Mouse (Mus musculus): ENCODE results near the gene Megf9. TPM values are rescaled to one million over a fixed set of nuclear protein-coding genes. Genes with fewer than 3 reads are reported as not detected.

Megf9 gene
- polyA plus RNA-seq, 1 experiment, result 76.4 TPM

- 83% methylated on average over 11 of the region's 11 CpGs for WGBS
- Histone ChIP-seq H3K4me1 (ENCODE audit: control insufficient read depth, insufficient read depth, low read length) (peaks cover 5% of the 10 kb centered on the region; the same call in 1 of the 2 replicates), H3K4me3 (ENCODE audit: insufficient read depth, low read depth, low read length) (no peak overlapping the region), H3K27ac (ENCODE audit: insufficient read depth, low read depth, low read length) (no peak overlapping the region)
- TF ChIP-seq CTCF (IDR thresholded peaks at IDR 0.05; ENCODE audit: insufficient read depth, low read depth, low read length) (no peak), POLR2A (IDR thresholded peaks at IDR 0.05; ENCODE audit: insufficient read depth, low read depth, low read length) (no peak)
These were observed 142.9 kb downstream of the Megf9 start for GRCm38 (mm10) chr4:70391760-70392372.

- no peak overlapping the region for H3K27ac ChIP-seq (ENCODE audit: insufficient read depth, low read depth, low read length)
- H3K4me3 ChIP-seq (ENCODE audit: insufficient read depth, low read depth, low read length), result no peak overlapping the region
- WGBS, result 81% methylated on average over 9 of the region's 9 CpGs
- H3K4me1 ChIP-seq (ENCODE audit: control insufficient read depth, insufficient read depth, low read length), result peaks cover 5% of the 10 kb centered on the region; the same call in 1 of the 2 replicates
- TF ChIP-seq CTCF (IDR thresholded peaks at IDR 0.05; ENCODE audit: insufficient read depth, low read depth, low read length), result no peak
- no peak for TF ChIP-seq POLR2A (IDR thresholded peaks at IDR 0.05; ENCODE audit: insufficient read depth, low read depth, low read length)
These were observed 143.7 kb downstream of the Megf9 start for GRCm38 (mm10) chr4:70391073-70391472.

- Histone ChIP-seq H3K4me1 (ENCODE audit: control insufficient read depth, insufficient read depth, low read length) (peaks cover 2% of the 10 kb centered on the region; the same call in 1 of the 2 replicates), H3K4me3 (ENCODE audit: insufficient read depth, low read depth, low read length) (no peak overlapping the region), H3K27ac (ENCODE audit: insufficient read depth, low read depth, low read length) (no peak overlapping the region)
- TF ChIP-seq CTCF (IDR thresholded peaks at IDR 0.05; ENCODE audit: insufficient read depth, low read depth, low read length) (no peak), POLR2A (IDR thresholded peaks at IDR 0.05; ENCODE audit: insufficient read depth, low read depth, low read length) (no peak)
- WGBS, result 94% methylated on average over 5 of the region's 5 CpGs
These were observed 148.6 kb downstream of the Megf9 start for GRCm38 (mm10) chr4:70386206-70386605.

GRCm38 (mm10) chr4:70377359-70377758 is 157.4 kb downstream of the Megf9 start:
- WGBS, result 48% methylated on average over 4 of the region's 4 CpGs
- H3K27ac ChIP-seq (ENCODE audit: insufficient read depth, low read depth, low read length), result no peak overlapping the region
- TF ChIP-seq POLR2A (IDR thresholded peaks at IDR 0.05; ENCODE audit: insufficient read depth, low read depth, low read length), result no peak
- no peak for TF ChIP-seq CTCF (IDR thresholded peaks at IDR 0.05; ENCODE audit: insufficient read depth, low read depth, low read length)

More at GRCm38 (mm10) chr4:70377359-70377758, 157.4 kb downstream of the Megf9 start:
- H3K4me1 ChIP-seq (ENCODE audit: control insufficient read depth, insufficient read depth, low read length), result no peaks in the 10 kb centered on the region
- no peak overlapping the region for H3K4me3 ChIP-seq (ENCODE audit: insufficient read depth, low read depth, low read length)

Other genes starting within 250 kb of the Megf9 start
- 306 TPM in 1 of 2 replicates, not detected in the other for gene Cdk5rap2, start 124.6 kb downstream of the Megf9 start, polyA plus RNA-seq (2012; ENCODE audit: insufficient read depth, insufficient read length, low replicate concordance, missing spikeins)

Measured in olfactory bulb, adult 2 months (tissue).